Mouse (Mus musculus) urinary bladder, adult 2 months (tissue): Measurements from ENCODE around the gene Psmf1. TPM values are rescaled to one million over a fixed set of nuclear protein-coding genes. Genes with fewer than 3 reads are reported as not detected.

Experiments used
- DNase-seq: peaks from one replicate; pipeline ENCODE4 v3.0.0; 2022; ENCODE audit warnings: low spot score
- polyA plus RNA-seq: library from polyadenylated mRNA; depleted of rRNA; stranded (reverse); fragments of >200 nt; gene quantifications from 2 replicates; pipeline ENCODE4 v1.2.3, GENCODE M21; 2012; rRNA removed

Psmf1 gene
- polyA plus RNA-seq, 1 experiment = 32.5 TPM

GRCm38 (mm10) chr2:151735422-151735821 is 8.6 kb downstream of the Psmf1 start:
- DNase-seq = no peak

- no peak for DNase-seq
Measured at GRCm38 (mm10) chr2:151733151-151733865, 10.7 kb downstream of the Psmf1 start.

GRCm38 (mm10) chr2:151724094-151724493 is 19.9 kb downstream of the Psmf1 start:
- no peak for DNase-seq

GRCm38 (mm10) chr2:151716318-151717055 is 27.5 kb downstream of the Psmf1 start:
- no peak for DNase-seq

GRCm38 (mm10) chr2:151715526-151715925 is 28.5 kb downstream of the Psmf1 start:
- no peak for DNase-seq

- no peak for DNase-seq
Measured at GRCm38 (mm10) chr2:151712647-151713046, 31.3 kb downstream of the Psmf1 start.

GRCm38 (mm10) chr2:151702851-151703190 is 41.2 kb downstream of the Psmf1 start:
- DNase-seq = no peak

GRCm38 (mm10) chr2:151702146-151702850 is 41.7 kb downstream of the Psmf1 start:
- peak; percentile 39 for DNase-seq

GRCm38 (mm10) chr2:151701231-151702145 is 42.5 kb downstream of the Psmf1 start, which contains the start of gene Tmem74b:
Tmem74b (plus strand) TSS chr2:151702008.
- no peak for DNase-seq

- DNase-seq = no peak
Measured at GRCm38 (mm10) chr2:151682976-151683375, 61.0 kb downstream of the Psmf1 start.

- no peak for DNase-seq
Measured at GRCm38 (mm10) chr2:151682357-151682756, 61.6 kb downstream of the Psmf1 start.

- no peak for DNase-seq
Measured at GRCm38 (mm10) chr2:151676234-151676633, 67.8 kb downstream of the Psmf1 start.

- no peak for DNase-seq
Measured at GRCm38 (mm10) chr2:151670968-151671329, 73.0 kb downstream of the Psmf1 start.

GRCm38 (mm10) chr2:151670026-151670967 is 73.7 kb downstream of the Psmf1 start:
- DNase-seq = no peak

GRCm38 (mm10) chr2:151668433-151668832 is 75.6 kb downstream of the Psmf1 start, which contains the start of gene Rad21l:
Rad21l (minus strand) TSS chr2:151668533.
- no peak for DNase-seq

Other genes with a start within 250 kb of the Psmf1 start
- gene Fkbp1a, start 201.7 kb downstream of the Psmf1 start, polyA plus RNA-seq = 157 and 242 TPM in 2 replicates
- gene Sdcbp2, start 171.6 kb downstream of the Psmf1 start, polyA plus RNA-seq = 32.0 and 49.0 TPM in 2 replicates
- gene Snph, start 111.6 kb downstream of the Psmf1 start, polyA plus RNA-seq = 1.4 and 2.9 TPM in 2 replicates
- not detected in 2 replicates for gene Rad21l, start 75.7 kb downstream of the Psmf1 start, polyA plus RNA-seq
- 0.27 and 0.39 TPM in 2 replicates for gene Tmem74b, start 42.2 kb downstream of the Psmf1 start, polyA plus RNA-seq
- gene Rspo4, start 98.7 kb upstream of the Psmf1 start, polyA plus RNA-seq = not detected in 2 replicates
- gene Angpt4, start 167.0 kb upstream of the Psmf1 start, polyA plus RNA-seq = 2.6 and 2.8 TPM in 2 replicates
- 20.0 and 20.2 TPM in 2 replicates for gene Fam110a, start 236.0 kb upstream of the Psmf1 start, polyA plus RNA-seq